Mouse (Mus musculus) embryonic facial prominence, embryonic 15.5 days (tissue): Measurements from ENCODE around the gene Atp6v1e1. TPM values are rescaled to one million over a fixed set of nuclear protein-coding genes. Genes with fewer than 3 reads are reported as not detected.
"Not testable (repeated sequence)": the region's sequence is repeated elsewhere in the genome, so short reads cannot be mapped to it uniquely, and the experiment has no call there.

Experiments
- ATAC-seq: fragments of 200-750 bp; cut with Nextera tagmentation; 2 replicates; pipeline ENCODE4 v1.8.0; 2017; ENCODE audit warnings: low read depth, moderate TSS enrichment; ENCODE audit not compliant: insufficient number of reproducible peaks, low FRiP score, low TSS enrichment
- H3K27ac ChIP-seq: fragments of 300-500 bp; sonication (generic); replicated peaks from 2 replicates; pipeline ENCODE4 v1.5.1; 2015; ENCODE audit warnings: mild to moderate bottlenecking, inconsistent platforms
- H3K27me3 ChIP-seq: fragments of 300-500 bp; sonication (generic); 2 replicates; pipeline ENCODE4 v1.6.1; 2015; ENCODE audit warnings: inconsistent platforms
- H3K36me3 ChIP-seq: fragments of 300-500 bp; sonication (generic); 2 replicates; pipeline ENCODE4 v1.6.1; 2015; ENCODE audit warnings: mild to moderate bottlenecking, inconsistent platforms
- H3K4me1 ChIP-seq: fragments of 300-500 bp; sonication (generic); 2 replicates; pipeline ENCODE4 v1.6.1; 2015; ENCODE audit warnings: inconsistent platforms
- H3K4me2 ChIP-seq: fragments of 300-500 bp; sonication (generic); replicated peaks from 2 replicates; pipeline ENCODE4 v1.6.1; 2015; ENCODE audit warnings: mild to moderate bottlenecking, inconsistent platforms
- H3K4me3 ChIP-seq: fragments of 300-500 bp; sonication (generic); replicated peaks from 2 replicates; pipeline ENCODE4 v1.5.1; 2015; ENCODE audit warnings: mild to moderate bottlenecking, inconsistent platforms
- H3K9ac ChIP-seq: fragments of 300-500 bp; sonication (generic); 2 replicates; pipeline ENCODE4 v1.6.1; 2015; ENCODE audit warnings: inconsistent platforms
- H3K9me3 ChIP-seq: fragments of 300-500 bp; sonication (generic); replicated peaks from 2 replicates; pipeline ENCODE4 v1.6.1; 2016; ENCODE audit warnings: inconsistent platforms
- WGBS: fragments of 180-500 bp; shearing (Covaris S2); methylation state at CpG from one replicate; pipeline ENCODE4 v1.1.7; 2015; 5-methylcytosine and 5-hydroxymethylcytosine counted together
- polyA plus RNA-seq: library from polyadenylated mRNA; unstranded; fragments of >200 nt; fragmentation: Nextera tagmentation; extraction: Ambion mirVana; gene quantifications from 2 replicates; pipeline ENCODE4 v1.2.1, GENCODE M21; 2015

Atp6v1e1 gene
- polyA plus RNA-seq = 138 and 143 TPM in 2 replicates

DNA sequence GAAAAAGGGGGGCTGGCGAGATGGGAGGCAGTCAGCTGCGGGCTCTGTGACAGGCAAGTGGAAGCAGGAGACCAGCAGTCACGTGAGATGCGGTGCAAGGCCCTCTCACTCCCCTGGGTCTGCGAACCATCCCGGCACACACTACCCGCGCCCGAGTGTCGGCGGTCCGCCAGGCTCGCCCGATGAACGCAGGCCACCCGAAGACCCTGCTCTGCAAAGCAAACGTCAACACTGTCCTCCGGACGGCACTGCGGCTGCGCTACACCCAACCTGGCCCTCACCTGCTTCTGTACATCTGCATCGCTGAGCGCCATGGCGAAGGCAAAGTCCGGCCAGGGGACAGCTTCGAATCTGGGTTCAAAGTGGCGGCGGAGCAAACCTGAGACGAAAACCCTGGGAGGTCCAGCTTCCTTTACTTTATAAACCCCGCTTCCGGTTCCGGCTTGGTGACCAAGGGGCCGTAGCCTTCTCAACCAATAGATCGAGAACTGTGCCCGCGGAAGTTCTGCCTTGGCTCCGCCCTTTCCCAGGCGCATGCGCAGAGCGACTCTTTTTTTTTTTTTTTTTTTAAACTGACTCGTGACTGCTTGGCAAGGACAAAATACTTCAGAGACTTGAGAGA lies at the start of gene Atp6v1e1:
Gene Atp6v1e1 (minus strand): TSS at position 487 of the 622 bp plus-strand sequence.
- H3K36me3 ChIP-seq = peaks cover 18% of the 10 kb centered on the region
- under 1% methylated on average over 41 of the region's 41 CpGs for WGBS
- peak within 1 kb of the TSS; percentile 92 for H3K9ac ChIP-seq
- peak within 1 kb of the TSS; percentile 94 for H3K27ac ChIP-seq
- H3K27me3 ChIP-seq = no peaks in the 10 kb centered on the region
- peak within 1 kb of the TSS; percentile 62 for H3K4me2 ChIP-seq
- H3K4me3 ChIP-seq = peak within 1 kb of the TSS; percentile 95
- peaks cover 14% of the 10 kb centered on the region for H3K4me1 ChIP-seq
- peak; percentile 93 for ATAC-seq
- no peaks in the 10 kb centered on the region for H3K9me3 ChIP-seq

GRCm38 (mm10) chr6:120871286-120871685 lies 48.7 kb upstream of the Atp6v1e1 start:
- H3K27me3 ChIP-seq = no peaks in the 10 kb centered on the region
- no peak overlapping the region for H3K27ac ChIP-seq
- no peak overlapping the region for H3K4me3 ChIP-seq
- no peak overlapping the region for H3K4me2 ChIP-seq
- WGBS = 66% methylated on average over 2 of the region's 2 CpGs
- peaks cover 16% of the 10 kb centered on the region for H3K36me3 ChIP-seq
- no peak for ATAC-seq
- no peaks in the 10 kb centered on the region for H3K4me1 ChIP-seq
- no peaks in the 10 kb centered on the region for H3K9me3 ChIP-seq
- H3K9ac ChIP-seq = no peak overlapping the region

DNA sequence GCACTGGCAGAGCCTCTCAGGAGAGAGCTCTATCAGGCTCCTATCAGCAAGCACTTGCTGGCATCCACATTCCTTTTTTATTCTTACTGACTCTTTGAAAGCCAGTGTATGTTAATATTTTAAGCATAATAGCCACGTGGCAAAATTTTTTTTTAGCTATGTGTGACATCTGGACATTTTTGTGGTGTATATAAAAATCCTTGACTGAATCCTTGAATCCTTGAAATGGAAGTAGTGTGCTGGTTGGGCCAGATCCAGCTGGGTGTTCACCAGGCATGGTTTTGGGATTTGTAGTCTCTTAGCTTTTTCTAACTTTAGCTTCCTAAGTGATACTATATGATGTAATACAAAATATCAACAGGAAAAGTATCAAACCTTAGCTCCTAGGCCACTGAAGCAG lies 46.2 kb upstream of the Atp6v1e1 start:
- Histone ChIP-seq H3K27me3 (no peaks in the 10 kb centered on the region), H3K4me1 (no peaks in the 10 kb centered on the region), H3K36me3 (peaks cover 19% of the 10 kb centered on the region), H3K4me2 (no peak overlapping the region), H3K27ac (no peak overlapping the region), H3K9ac (no peak overlapping the region), H3K4me3 (no peak overlapping the region), H3K9me3 (no peaks in the 10 kb centered on the region)
- no peak for ATAC-seq
- 36% methylated on average over 1 of the region's 1 CpGs for WGBS

DNA sequence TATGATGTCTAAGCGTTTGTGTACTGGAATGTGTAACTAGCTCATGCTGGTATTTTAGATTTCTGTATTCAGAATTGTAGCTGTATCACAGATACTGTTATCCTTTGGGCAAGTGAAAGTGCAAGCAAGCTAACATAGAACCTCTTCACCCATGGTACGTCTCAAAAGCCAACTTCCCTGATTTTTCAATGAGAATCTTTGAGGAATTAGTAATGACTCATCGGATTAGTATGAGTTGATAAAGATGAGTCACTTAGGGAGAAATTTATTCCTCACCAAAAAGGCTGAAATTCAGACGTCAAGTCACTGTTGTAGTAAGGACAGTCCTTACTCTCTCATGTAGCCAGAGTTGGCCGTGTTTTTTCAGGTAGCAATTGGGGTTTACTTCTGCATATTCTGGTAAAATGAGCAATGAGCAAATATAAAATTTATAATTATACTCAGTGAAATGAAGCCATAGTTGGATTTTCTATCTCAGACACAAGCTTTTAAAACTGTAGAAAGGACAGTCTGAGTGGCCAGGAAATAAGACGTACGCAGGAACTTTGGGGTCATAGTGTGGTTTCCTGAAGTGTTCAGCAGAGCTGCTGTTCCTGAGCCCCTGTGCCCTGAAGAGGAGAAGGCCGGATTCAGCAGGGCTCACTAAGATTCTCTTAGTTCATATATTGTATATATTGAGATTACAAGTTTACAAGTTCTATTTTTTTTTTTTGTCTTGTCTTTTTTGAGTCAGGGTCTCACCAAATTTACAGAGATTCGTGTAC lies 43.6 kb upstream of the Atp6v1e1 start:
- no peak overlapping the region for H3K4me2 ChIP-seq
- no peaks in the 10 kb centered on the region for H3K9me3 ChIP-seq
- ATAC-seq = no peak
- H3K27me3 ChIP-seq = no peaks in the 10 kb centered on the region
- H3K4me1 ChIP-seq = no peaks in the 10 kb centered on the region
- H3K27ac ChIP-seq = no peak overlapping the region
- 78% methylated on average over 9 of the region's 9 CpGs for WGBS
- no peak overlapping the region for H3K4me3 ChIP-seq
- H3K9ac ChIP-seq = no peak overlapping the region
- H3K36me3 ChIP-seq = peaks cover 23% of the 10 kb centered on the region

GRCm38 (mm10) chr6:120860079-120860478 lies 37.5 kb upstream of the Atp6v1e1 start:
- H3K4me3 ChIP-seq = no peak overlapping the region
- no peaks in the 10 kb centered on the region for H3K27me3 ChIP-seq
- H3K4me1 ChIP-seq = no peaks in the 10 kb centered on the region
- no peaks in the 10 kb centered on the region for H3K9me3 ChIP-seq
- no peak overlapping the region for H3K4me2 ChIP-seq
- 85% methylated on average over 3 of the region's 3 CpGs for WGBS
- H3K9ac ChIP-seq = no peak overlapping the region
- H3K27ac ChIP-seq = no peak overlapping the region
- ATAC-seq = no peak
- peaks cover 16% of the 10 kb centered on the region; the same call in 1 of the 2 replicates for H3K36me3 ChIP-seq

DNA sequence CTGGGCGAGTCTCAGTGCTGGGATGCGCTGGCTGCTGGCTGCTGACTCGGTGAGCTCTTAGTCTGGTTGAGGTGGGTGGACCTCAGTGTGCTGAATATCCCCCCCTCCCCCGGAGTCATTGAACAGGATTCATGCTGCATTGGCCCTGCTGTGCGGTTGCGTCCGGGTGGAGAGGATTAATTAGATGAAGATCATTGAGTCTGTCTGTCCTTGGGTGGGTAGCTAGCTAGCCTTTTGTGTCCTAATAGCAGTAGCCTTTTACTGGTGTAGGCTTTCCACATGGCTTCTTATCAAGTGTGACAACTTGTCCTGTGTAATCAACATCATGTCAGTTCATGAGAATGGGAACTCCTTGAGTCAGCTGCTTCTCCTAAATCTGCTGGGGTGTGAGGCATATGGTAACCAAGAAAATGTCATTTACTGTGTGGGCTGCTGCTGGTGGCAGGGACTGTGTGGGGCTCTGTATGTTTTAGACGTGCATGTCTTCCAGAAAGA lies 35.7 kb upstream of the Atp6v1e1 start:
- Histone ChIP-seq H3K4me3 (no peak overlapping the region), H3K4me2 (no peak overlapping the region), H3K36me3 (peaks cover 22% of the 10 kb centered on the region), H3K4me1 (no peaks in the 10 kb centered on the region), H3K9me3 (no peaks in the 10 kb centered on the region), H3K27me3 (no peaks in the 10 kb centered on the region), H3K9ac (no peak overlapping the region), H3K27ac (no peak overlapping the region)
- WGBS = 73% methylated on average over 8 of the region's 8 CpGs
- no peak for ATAC-seq

DNA sequence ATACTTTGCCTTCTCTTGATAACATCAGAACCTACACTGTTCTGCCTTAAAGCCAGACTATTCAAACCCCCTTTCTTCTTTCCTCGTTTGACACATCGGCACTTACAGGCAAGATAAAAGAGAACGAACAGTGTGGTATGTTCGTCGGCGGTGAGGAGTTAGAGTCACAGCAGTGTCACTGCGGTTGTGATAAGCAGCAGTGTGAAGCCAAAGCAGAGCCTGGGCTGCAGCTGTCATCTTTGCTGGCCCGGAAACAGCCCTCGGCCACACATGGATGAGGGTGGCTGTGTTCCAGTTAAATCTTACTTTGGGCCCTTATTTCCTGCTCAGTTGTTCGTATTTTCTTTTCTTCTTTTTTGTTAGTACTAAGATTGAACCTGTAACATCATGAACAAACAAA lies 31.8 kb upstream of the Atp6v1e1 start:
- H3K9me3 ChIP-seq = no peaks in the 10 kb centered on the region
- ATAC-seq = no peak
- H3K27me3 ChIP-seq = no peaks in the 10 kb centered on the region
- H3K27ac ChIP-seq = no peak overlapping the region
- H3K9ac ChIP-seq = no peak overlapping the region
- H3K4me3 ChIP-seq = no peak overlapping the region
- peaks cover 30% of the 10 kb centered on the region for H3K36me3 ChIP-seq
- 89% methylated on average over 10 of the region's 10 CpGs for WGBS
- H3K4me2 ChIP-seq = no peak overlapping the region
- H3K4me1 ChIP-seq = no peaks in the 10 kb centered on the region

DNA sequence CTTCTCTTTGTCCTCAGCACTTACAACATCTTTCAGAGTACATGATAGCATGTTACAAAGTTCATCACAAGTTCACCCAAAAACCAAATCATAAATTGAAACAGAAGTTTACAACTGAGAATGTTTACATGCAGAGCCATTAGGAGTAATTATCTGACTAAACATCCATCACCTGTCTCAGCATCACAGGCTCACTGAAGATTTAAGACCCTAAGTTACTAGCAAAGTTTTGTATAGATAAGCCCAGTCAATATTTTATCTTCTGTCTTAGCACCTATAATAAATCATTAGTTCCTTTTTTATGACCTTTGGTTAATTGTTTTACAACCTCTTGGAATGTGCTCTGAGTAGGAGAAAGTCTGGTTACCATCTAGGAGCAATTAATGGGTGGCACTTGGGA lies 28.1 kb upstream of the Atp6v1e1 start:
- peaks cover 41% of the 10 kb centered on the region for H3K36me3 ChIP-seq

DNA sequence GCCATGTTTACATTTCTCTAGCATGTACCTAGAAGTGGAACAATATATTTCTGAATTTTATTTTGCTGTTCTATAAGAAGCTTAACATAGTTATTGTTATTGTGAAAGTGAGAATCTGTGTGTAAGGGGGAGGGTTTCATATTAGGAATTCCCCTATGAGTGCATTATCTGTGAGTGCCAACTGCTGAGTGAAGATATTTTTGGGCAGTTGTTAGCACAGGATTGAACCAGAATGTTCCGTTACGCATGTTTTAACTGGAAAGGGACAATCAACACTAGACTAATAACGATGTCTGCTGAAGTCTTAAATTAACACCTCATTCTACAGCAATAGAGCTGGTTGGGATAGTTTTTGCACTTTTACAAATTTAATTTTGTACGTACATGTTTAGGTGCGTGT lies 19.2 kb upstream of the Atp6v1e1 start:
- H3K4me1 ChIP-seq = peaks cover 9% of the 10 kb centered on the region; the same call in 1 of the 2 replicates
- no peak for ATAC-seq
- no peak overlapping the region for H3K4me2 ChIP-seq
- H3K4me3 ChIP-seq = no peak overlapping the region
- 81% methylated on average over 5 of the region's 5 CpGs for WGBS
- H3K36me3 ChIP-seq = no peaks in the 10 kb centered on the region; the same call in 1 of the 2 replicates
- no peak overlapping the region for H3K27ac ChIP-seq
- H3K9ac ChIP-seq = no peak overlapping the region
- no peaks in the 10 kb centered on the region for H3K9me3 ChIP-seq
- no peaks in the 10 kb centered on the region for H3K27me3 ChIP-seq

More for the DNA sequence above, 28.1 kb upstream of the Atp6v1e1 start:
- H3K4me2 ChIP-seq, H3K4me1 ChIP-seq, H3K9ac ChIP-seq, H3K27me3 ChIP-seq, H3K4me3 ChIP-seq, ATAC-seq, H3K27ac ChIP-seq, H3K9me3 ChIP-seq: not testable (repeated sequence)

DNA sequence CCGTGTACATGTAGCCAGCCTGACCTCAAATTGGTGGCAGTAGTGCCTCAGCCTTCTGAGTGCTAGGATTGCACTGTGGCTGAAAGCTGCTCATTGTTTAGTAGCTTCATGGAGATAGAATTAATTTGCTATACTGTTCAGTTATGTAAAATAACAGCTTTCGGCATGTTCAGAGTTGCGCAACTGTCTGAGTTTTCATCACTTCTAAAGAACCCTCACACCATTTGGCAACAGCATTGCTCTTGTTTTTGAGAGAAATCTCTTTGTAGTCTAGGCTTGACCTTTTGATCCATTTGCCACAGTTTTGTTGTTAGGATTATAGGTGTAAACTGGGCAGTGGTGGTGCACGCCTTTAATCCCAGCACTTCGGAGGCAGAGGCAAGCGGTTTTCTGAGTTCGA lies 17.7 kb upstream of the Atp6v1e1 start:
- H3K9ac ChIP-seq = no peak overlapping the region
- no peaks in the 10 kb centered on the region for H3K27me3 ChIP-seq
- H3K4me3 ChIP-seq = no peak overlapping the region
- no peak overlapping the region for H3K27ac ChIP-seq
- H3K36me3 ChIP-seq = no peaks in the 10 kb centered on the region; the same call in 1 of the 2 replicates
- no peaks in the 10 kb centered on the region for H3K9me3 ChIP-seq
- H3K4me2 ChIP-seq = no peak overlapping the region
- H3K4me1 ChIP-seq = peaks cover 13% of the 10 kb centered on the region; the same call in 1 of the 2 replicates
- 94% methylated on average over 7 of the region's 7 CpGs for WGBS
- ATAC-seq = no peak

DNA sequence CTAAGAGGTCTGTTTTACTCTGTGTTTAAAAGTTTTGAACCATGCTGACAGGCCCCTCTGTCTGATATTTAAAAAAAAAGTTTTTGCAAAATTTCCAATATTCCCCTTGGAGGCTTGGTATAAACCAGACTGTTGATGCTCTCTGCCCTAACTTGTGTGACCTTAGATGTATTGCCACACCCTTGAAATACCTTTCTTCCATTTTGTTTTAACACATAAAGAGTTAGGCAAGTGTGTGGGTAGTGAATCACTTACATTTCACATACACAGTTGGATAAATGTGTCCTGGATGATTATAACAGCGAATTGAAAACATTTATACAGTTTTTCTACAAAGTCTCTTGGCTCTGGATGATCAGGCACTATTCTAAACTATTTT lies 14.5 kb upstream of the Atp6v1e1 start:
- Histone ChIP-seq H3K4me1 (peaks cover 13% of the 10 kb centered on the region; the same call in 1 of the 2 replicates), H3K27ac (no peak overlapping the region), H3K4me2 (peak overlapping the region; percentile 74), H3K36me3 (no peaks in the 10 kb centered on the region; the same call in 1 of the 2 replicates), H3K27me3 (no peaks in the 10 kb centered on the region), H3K9me3 (no peaks in the 10 kb centered on the region), H3K4me3 (peak overlapping the region; percentile 79), H3K9ac (peak overlapping the region; percentile 89; the same call in 1 of the 2 replicates)
- no peak for ATAC-seq
- WGBS = 64% methylated on average over 1 of the region's 1 CpGs
